Mouse (Mus musculus) limb, embryonic 10.5 days (tissue): ENCODE measurements around the gene Lfng. TPM values are rescaled to one million over a fixed set of nuclear protein-coding genes. Genes with fewer than 3 reads are reported as not detected.
A peak's percentile ranks its signal among the peaks of the same experiment; 100 is the strongest.

Experiments
- DNase-seq: peaks from one replicate; pipeline ENCODE4 v3.0.0-alpha.2; 2017; ENCODE audit warnings: low spot score
- H3K27ac ChIP-seq: fragments of 300-500 bp; sonication (generic); 2 replicates; pipeline ENCODE4 v1.5.1; 2016; ENCODE audit warnings: mild to moderate bottlenecking
- H3K27me3 ChIP-seq: fragments of 300-500 bp; sonication (generic); 2 replicates; pipeline ENCODE4 v1.6.1; 2016; ENCODE audit warnings: low read depth, mild to moderate bottlenecking; ENCODE audit not compliant: poor library complexity, severe bottlenecking
- H3K36me3 ChIP-seq: fragments of 300-500 bp; sonication (generic); 2 replicates; pipeline ENCODE4 v1.6.1; 2016; ENCODE audit warnings: mild to moderate bottlenecking, moderate library complexity
- H3K4me1 ChIP-seq: fragments of 300-500 bp; sonication (generic); 2 replicates; pipeline ENCODE4 v1.6.1; 2016
- H3K4me3 ChIP-seq: fragments of 300-500 bp; sonication (generic); 2 replicates; pipeline ENCODE4 v1.5.1; 2016; ENCODE audit warnings: mild to moderate bottlenecking, moderate library complexity
- H3K9me3 ChIP-seq: fragments of 300-500 bp; sonication (generic); replicated peaks from 2 replicates; pipeline ENCODE4 v1.6.1; 2016; ENCODE audit warnings: mild to moderate bottlenecking
- WGBS: fragments of 180-500 bp; shearing (Covaris S2); methylation state at CpG from one replicate; pipeline ENCODE4 v1.1.7; 2016; 5-methylcytosine and 5-hydroxymethylcytosine counted together
- polyA plus RNA-seq: library from polyadenylated mRNA; unstranded; fragments of >200 nt; fragmentation: Nextera tagmentation; extraction: Ambion mirVana; gene quantifications from 2 replicates; pipeline ENCODE4 v1.2.1, GENCODE M21; 2016

Lfng gene
- polyA plus RNA-seq, 1 experiment from 2014 or later = 5.8 TPM

DNA sequence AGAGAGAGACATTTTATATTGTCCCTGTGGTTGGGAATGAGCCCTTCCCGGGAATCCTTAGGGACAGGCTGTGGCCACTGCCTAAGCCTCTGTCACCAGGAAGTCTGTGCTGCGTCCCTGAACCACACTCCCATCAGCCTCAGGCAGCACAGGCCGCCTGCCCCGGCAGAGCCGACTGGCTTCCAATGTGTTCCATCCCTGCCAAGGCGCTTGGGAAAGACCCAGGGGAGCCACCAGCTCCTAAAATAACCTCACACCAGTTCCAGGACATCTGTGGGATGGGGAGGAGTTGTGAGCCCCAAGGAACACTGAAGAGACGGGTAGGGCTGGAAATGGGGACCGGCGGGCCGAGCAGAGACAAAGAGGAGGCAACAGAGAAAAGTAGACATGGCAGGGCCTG is 35.4 kb upstream of the Lfng start:
- H3K27ac ChIP-seq = 0 out of 2 replicates have a peak overlapping the region, but pooled peaks have one; percentile 25
- H3K27me3 ChIP-seq = 0 out of 2 replicates have a peak, but pooled peaks cover 4% of the 10 kb centered on the region
- H3K36me3 ChIP-seq = no peaks in the 10 kb centered on the region
- no peaks in the 10 kb centered on the region for H3K9me3 ChIP-seq
- 70% methylated on average over 10 of the region's 10 CpGs for WGBS
- H3K4me1 ChIP-seq = peaks cover 26% of the 10 kb centered on the region
- no peak for DNase-seq
- H3K4me3 ChIP-seq = no peak overlapping the region

DNA sequence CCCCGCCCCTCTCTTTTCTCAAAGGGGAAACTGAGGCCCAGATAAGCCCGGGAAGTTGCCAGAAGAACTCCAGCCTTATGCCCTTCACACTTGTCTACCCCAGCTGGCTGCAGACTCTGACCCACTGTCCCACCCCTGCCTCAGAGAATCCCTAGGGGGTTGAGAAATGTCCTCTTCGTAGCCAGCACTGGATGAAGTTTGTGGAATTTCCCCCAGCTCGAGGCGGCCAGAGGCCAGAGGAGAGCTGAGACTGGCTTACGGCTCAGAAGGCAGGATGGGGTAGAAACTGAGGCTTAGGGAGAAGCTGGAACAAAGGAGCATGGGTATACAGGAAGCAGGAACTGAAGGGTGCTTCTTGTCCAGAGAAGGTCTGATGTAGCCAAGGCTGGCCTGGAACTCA is 34.5 kb upstream of the Lfng start:
- no peak for DNase-seq
- Histone ChIP-seq H3K27me3 (0 out of 2 replicates have a peak, but pooled peaks cover 4% of the 10 kb centered on the region), H3K36me3 (no peaks in the 10 kb centered on the region), H3K4me1 (peaks cover 19% of the 10 kb centered on the region), H3K9me3 (no peaks in the 10 kb centered on the region), H3K27ac (peak overlapping the region; percentile 17; the same call in 1 of the 2 replicates), H3K4me3 (no peak overlapping the region)
- 81% methylated on average over 6 of the region's 6 CpGs for WGBS

DNA sequence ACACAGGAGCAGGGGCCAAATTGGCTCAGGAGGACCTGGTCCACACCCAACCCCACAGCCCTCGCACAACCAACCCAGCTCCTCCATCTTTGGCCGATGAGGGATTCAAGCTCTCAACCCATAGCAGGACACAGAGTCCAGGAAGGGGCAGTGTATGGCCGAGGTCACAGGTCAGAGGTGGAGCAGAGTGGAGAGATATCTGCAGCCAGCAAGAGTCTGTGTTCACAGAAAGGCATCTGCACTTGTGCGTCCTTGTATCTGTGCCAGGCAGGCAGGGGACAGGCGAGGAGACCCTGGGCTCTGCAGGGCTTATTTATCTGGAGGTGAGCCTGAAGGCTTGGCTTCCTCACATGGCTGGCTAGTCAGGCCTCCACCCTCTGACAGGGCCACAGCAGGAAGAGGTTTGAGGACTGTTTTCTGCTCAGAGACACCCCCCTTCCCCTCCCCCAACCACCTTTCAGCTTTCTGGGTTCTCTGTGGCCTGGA is 31.7 kb upstream of the Lfng start:
- 0 out of 2 replicates have a peak overlapping the region, but pooled peaks have one; percentile 6 for H3K27ac ChIP-seq
- DNase-seq = no peak
- H3K9me3 ChIP-seq = no peaks in the 10 kb centered on the region
- 62% methylated on average over 5 of the region's 5 CpGs for WGBS
- no peak overlapping the region for H3K4me3 ChIP-seq
- H3K36me3 ChIP-seq = no peaks in the 10 kb centered on the region
- 0 out of 2 replicates have a peak, but pooled peaks cover 4% of the 10 kb centered on the region for H3K27me3 ChIP-seq
- H3K4me1 ChIP-seq = peaks cover 27% of the 10 kb centered on the region

DNA sequence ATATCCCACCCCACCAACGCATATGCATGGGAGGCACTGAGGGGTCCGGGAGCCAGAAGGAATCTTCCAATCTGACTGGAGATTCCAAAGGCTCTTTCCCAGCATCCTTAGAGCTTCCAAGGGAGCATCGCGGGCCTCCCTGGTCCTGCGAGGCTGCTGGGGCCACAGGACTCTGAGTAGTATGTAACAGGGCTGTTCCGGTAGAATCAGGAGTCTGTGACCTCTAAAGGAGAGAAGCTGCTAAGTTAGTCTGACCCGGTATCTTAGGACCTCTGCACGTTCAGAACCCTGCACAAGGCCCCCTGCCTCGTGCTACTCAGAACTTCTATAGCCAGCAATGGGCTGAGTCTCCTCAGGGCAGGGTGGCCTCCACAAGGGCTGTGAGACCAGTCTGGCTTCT is 27.9 kb upstream of the Lfng start:
- H3K9me3 ChIP-seq = no peaks in the 10 kb centered on the region
- peaks cover 63% of the 10 kb centered on the region for H3K4me1 ChIP-seq
- no peaks in the 10 kb centered on the region for H3K36me3 ChIP-seq
- DNase-seq = no peak
- no peak overlapping the region for H3K4me3 ChIP-seq
- WGBS = 45% methylated on average over 9 of the region's 9 CpGs
- peak overlapping the region; percentile 77 for H3K27ac ChIP-seq
- peaks cover 5% of the 10 kb centered on the region; the same call in 1 of the 2 replicates for H3K27me3 ChIP-seq

DNA sequence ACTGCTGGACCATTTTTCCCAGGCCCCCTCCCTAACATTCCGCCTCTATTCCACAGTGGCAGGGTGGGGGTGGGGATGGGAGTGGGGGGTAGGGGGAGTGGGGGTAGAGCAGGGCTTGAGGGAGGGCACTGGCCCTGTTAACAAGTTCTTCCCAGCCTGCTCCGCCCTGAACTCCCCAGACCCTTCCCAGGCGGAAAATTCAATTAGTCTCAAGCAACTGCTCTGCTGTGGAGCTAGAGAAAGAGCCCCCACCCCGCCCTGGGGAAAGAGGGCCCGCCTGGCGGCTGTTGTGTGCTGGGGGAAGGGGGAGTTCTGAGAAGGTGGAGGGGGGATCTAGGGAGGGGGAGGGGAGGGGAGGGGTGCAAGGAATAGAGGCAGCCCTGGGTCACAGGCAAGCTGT is 27.3 kb upstream of the Lfng start:
- peaks cover 68% of the 10 kb centered on the region for H3K4me1 ChIP-seq
- DNase-seq = peak; percentile 69
- 0 out of 2 replicates have a peak overlapping the region, but pooled peaks have one; percentile 3 for H3K4me3 ChIP-seq
- H3K27me3 ChIP-seq = peaks cover 5% of the 10 kb centered on the region; the same call in 1 of the 2 replicates
- WGBS = 9% methylated on average over 6 of the region's 6 CpGs
- H3K36me3 ChIP-seq = no peaks in the 10 kb centered on the region
- peak overlapping the region; percentile 77 for H3K27ac ChIP-seq
- H3K9me3 ChIP-seq = no peaks in the 10 kb centered on the region

DNA sequence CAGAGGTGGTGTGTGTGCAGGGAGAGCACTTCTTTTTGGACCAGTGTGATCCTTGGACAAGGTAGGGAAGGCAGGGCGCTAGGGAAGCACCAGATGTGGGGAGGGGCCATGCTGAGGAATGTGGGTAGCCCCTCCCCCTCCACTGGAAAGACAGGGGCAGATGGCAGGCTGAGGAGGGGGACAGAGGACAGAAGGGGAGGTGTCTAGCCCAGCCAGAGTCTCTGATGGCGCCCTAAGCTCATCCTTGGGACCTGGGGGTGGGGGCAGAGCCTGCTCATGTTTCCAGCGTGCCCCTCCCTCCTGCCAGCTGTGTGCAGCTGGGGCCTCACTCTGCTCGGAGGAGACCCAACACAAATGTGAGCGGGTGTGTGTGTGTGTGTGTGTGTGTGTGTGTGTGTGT is 25.6 kb upstream of the Lfng start:
- H3K27ac ChIP-seq = peak overlapping the region; percentile 77
- H3K27me3 ChIP-seq = peaks cover 5% of the 10 kb centered on the region; the same call in 1 of the 2 replicates
- WGBS = under 1% methylated on average over 5 of the region's 5 CpGs
- H3K4me1 ChIP-seq = peaks cover 61% of the 10 kb centered on the region
- peak overlapping the region; percentile 20 for H3K4me3 ChIP-seq
- peak; percentile 63 for DNase-seq
- H3K36me3 ChIP-seq = no peaks in the 10 kb centered on the region
- no peaks in the 10 kb centered on the region for H3K9me3 ChIP-seq

DNA sequence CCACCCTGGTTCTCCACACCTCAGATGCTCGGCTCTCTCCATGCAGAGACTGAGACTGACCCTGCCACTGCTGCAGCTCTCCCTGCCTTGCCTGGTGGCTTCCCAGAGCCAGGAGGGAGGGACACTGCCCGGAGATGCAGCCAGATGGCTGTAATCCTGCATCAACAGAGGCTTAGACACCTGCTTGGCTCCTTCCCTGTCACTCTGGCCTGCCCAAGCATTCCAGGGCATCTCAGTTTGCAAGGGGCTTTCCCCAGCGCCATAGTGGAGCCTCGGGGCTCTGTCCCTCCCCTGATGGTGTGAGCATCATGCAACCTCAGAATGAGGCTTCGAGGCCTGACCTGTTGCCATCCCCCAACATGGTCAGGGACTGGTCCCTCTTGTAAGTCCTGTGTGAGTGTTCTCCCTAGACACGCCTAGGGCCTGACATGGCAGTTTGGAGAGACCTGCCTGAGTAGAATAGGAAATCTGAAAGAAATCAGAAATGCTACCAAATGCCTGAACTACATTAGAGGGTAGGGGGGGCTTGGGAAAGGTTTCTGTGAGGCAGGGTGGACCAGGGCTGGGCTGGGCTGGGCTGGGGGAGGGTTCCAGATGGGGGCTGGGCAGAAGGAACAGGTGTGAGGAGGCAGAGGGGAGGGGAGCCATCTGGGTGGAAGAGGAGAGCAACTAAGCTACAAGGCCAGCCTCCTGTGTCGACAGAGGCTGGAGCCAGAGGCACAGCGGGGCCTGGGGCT is 24.0 kb upstream of the Lfng start:
- H3K4me3 ChIP-seq = no peak overlapping the region
- 29% methylated on average over 8 of the region's 8 CpGs for WGBS
- no peak for DNase-seq
- H3K36me3 ChIP-seq = no peaks in the 10 kb centered on the region
- peaks cover 5% of the 10 kb centered on the region; the same call in 1 of the 2 replicates for H3K27me3 ChIP-seq
- H3K9me3 ChIP-seq = no peaks in the 10 kb centered on the region
- H3K4me1 ChIP-seq = peaks cover 61% of the 10 kb centered on the region
- H3K27ac ChIP-seq = peak overlapping the region; percentile 81

DNA sequence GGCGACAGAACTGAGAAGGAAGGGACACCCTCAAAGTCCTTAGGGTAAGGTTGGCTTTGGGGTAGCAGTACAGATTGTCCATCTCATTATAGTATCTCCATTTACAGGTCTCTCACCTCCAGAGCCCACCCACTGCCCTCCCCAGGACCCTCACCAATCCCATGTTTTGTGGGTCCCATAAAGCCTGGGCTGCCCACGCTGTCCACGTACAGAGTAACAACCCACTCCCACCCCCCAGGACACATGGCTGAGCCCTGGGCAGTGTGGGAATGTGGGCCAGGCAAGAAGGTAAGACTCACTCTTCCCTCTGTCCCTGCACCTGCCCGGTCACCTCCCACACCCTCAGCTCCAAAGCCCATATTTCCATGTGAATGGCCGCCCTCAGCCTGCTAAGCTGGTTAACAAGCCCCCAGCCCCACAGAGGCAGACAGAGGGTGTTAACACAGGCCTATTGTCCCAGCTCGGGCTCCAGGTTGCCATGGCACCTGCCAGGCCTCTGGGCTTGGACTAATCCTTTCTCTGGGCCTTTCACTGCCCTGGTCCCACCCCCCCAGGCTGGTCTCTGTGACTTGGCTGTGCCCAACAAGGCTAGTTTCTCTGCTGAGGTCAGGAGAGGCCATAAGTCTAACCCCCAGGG is 23.3 kb upstream of the Lfng start:
- Histone ChIP-seq H3K27me3 (peaks cover 5% of the 10 kb centered on the region; the same call in 1 of the 2 replicates), H3K9me3 (no peaks in the 10 kb centered on the region), H3K4me1 (peaks cover 57% of the 10 kb centered on the region), H3K4me3 (no peak overlapping the region), H3K27ac (peak overlapping the region; percentile 81), H3K36me3 (no peaks in the 10 kb centered on the region)
- WGBS = 23% methylated on average over 6 of the region's 6 CpGs
- no peak for DNase-seq

DNA sequence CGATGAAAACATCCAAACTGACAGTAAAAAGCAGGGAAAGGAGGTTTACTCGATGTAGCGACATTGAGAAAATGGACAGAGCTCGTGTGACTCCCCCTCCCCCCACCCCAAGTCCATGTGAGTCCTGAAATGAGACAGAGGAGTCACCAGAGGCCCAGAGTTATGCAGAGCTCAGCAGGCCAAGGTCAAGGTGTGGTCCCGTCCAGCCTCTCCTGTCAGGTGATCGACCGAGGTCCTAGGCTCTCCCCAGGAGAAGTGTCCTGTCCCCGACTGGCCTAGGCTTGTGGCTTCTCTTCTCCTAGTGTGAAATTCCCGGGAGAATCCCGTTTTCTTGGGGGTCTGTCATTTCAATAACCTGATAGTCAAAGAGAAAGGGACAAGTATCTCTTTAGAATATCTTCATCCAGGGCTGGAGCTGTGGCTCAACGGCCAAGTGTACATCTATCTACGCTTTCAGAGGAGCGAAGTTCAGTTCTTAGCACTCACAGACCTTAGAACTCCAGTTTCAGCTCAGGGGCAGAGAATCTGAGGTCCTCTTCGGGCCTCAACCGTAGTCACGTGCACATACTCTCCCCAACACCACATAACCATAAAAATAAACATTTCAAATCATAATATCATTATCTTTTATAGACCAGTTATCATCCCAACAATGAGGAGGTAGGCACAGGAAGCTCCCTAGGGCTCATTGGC is 17.9 kb upstream of the Lfng start:
- peaks cover 13% of the 10 kb centered on the region for H3K4me1 ChIP-seq
- no peaks in the 10 kb centered on the region for H3K27me3 ChIP-seq
- H3K9me3 ChIP-seq = no peaks in the 10 kb centered on the region
- 86% methylated on average over 16 of the region's 16 CpGs for WGBS
- H3K4me3 ChIP-seq = no peak overlapping the region
- no peak for DNase-seq
- H3K36me3 ChIP-seq = no peaks in the 10 kb centered on the region
- H3K27ac ChIP-seq = no peak overlapping the region

DNA sequence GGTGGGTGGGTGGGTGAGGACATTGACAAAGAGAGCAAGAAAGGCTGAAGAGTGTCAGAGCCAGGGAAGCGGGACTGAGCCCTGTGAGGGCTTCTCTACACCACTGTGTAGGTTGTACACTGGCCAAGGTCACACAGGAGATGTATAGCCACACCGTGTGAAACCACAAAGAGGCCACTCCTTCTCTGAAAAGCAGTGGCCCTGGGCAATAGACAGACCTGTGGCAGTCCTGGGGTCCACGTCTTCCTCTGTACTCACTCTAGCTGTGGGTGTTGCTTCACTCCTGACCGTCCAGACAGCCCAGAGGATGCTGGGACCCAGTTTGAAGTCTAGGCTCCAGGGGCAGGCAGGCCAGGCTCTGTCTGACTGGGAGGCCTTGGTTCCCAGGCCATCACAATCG is 12.3 kb upstream of the Lfng start:
- Histone ChIP-seq H3K36me3 (no peaks in the 10 kb centered on the region), H3K27me3 (no peaks in the 10 kb centered on the region), H3K4me1 (peaks cover 16% of the 10 kb centered on the region), H3K9me3 (no peaks in the 10 kb centered on the region), H3K4me3 (no peak overlapping the region), H3K27ac (no peak overlapping the region)
- no peak for DNase-seq
- 78% methylated on average over 5 of the region's 5 CpGs for WGBS

DNA sequence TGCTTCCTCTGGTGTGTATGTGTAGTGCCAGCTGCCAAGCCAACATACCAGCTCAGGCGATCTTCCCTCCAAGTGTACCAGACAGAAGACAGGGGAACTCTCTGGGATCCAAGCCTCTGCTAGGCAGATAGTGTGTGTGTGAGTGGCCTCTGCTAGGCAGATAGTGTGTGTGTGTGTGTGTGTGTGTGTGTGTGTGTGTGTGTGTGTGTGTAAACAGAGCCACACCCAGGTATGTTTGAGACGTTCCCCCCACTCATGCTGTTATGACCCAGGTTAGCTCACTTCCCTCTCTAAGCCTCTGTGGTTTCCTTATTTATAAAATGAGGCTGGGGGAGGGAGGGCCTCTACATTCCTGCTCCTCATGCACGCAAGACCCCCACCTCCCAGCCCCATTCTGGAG is 10.7 kb upstream of the Lfng start:
- WGBS = 83% methylated on average over 3 of the region's 3 CpGs
- Histone ChIP-seq H3K4me1 (peaks cover 22% of the 10 kb centered on the region), H3K27ac (no peak overlapping the region), H3K36me3 (no peaks in the 10 kb centered on the region), H3K27me3 (no peaks in the 10 kb centered on the region), H3K4me3 (no peak overlapping the region), H3K9me3 (no peaks in the 10 kb centered on the region)
- no peak for DNase-seq

DNA sequence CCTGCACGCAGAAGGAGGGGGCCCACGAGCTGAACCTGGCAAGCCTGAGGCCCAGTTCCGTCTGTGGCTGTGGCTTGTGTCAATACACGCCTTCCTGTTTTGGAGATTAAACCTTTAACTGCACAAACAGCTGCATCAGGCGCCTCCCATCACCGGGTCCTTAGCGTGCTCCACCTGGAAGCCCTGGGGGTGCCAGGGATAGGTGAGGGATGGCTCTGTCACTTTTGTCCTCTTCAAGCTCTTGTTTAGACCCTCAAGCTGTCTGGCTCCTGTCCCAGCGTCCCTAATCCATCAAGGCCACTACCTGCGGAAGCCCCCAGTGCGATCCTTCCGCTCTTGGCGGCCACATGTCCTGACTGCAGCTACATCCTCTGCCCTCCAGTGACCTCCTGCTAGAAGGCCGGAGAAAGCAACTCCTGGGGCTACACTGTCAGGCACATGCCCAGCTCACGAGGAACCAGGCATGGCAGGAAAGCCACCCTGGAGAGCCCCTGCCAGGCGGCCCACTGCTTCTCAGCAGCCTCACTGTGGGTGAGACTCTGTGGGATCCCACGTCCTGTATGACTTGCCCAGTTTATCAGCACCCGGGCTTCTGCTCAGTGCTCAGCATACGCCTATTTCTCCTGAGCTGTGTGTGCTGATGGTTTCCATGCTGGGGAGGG is 10.1 kb upstream of the Lfng start:
- H3K4me3 ChIP-seq = no peak overlapping the region
- H3K4me1 ChIP-seq = peaks cover 16% of the 10 kb centered on the region
- H3K27me3 ChIP-seq = no peaks in the 10 kb centered on the region
- no peaks in the 10 kb centered on the region for H3K9me3 ChIP-seq
- DNase-seq = no peak
- no peaks in the 10 kb centered on the region for H3K36me3 ChIP-seq
- no peak overlapping the region for H3K27ac ChIP-seq
- 74% methylated on average over 18 of the region's 18 CpGs for WGBS
